Mouse (Mus musculus): ENCODE results near the gene Atp6v0e2. TPM values are rescaled to one million over a fixed set of nuclear protein-coding genes. Genes with fewer than 3 reads are reported as not detected.

The Atp6v0e2 gene
- total and polyA plus RNA-seq, 3 experiments, result 0.55 TPM; not detected in 2

- ATAC-seq (ENCODE audit: extremely low read depth, insufficient number of reproducible peaks, low FRiP score, poor library complexity, severe bottlenecking) (no peak), DNase-seq (ENCODE audit: low spot score) (no peak)
- H3K4me1 ChIP-seq (ENCODE audit: insufficient read depth, low read depth, low read length), result no peaks in the 10 kb centered on the region
- no peaks in the 10 kb centered on the region for H3K36me3 ChIP-seq (replicated peaks)
- TF ChIP-seq POLR2AphosphoS5 (IDR thresholded peaks at IDR 0.05; ENCODE audit: insufficient replicate concordance, low read depth, low read length), result no peak
- no peak for TF ChIP-seq TAL1 (conservative IDR thresholded peaks at IDR 0.05; ENCODE audit: low read depth, low read length)
- no peak for TF ChIP-seq GATA2 (IDR thresholded peaks at IDR 0.05; ENCODE audit: borderline replicate concordance, low read depth, low read length)
- no peak for TF ChIP-seq GATA1 (IDR thresholded peaks at IDR 0.05; ENCODE audit: borderline replicate concordance, low read length)
- TF ChIP-seq CTCF (IDR thresholded peaks at IDR 0.05; ENCODE audit: low read depth, low read length), result no peak
- H3K4me3 ChIP-seq (ENCODE audit: low read depth, low read length), result no peak overlapping the region
- H3K27me3 ChIP-seq (ENCODE audit: insufficient read depth, low read length), result peaks cover under 1% of the 10 kb centered on the region; the same call in 1 of the 2 replicates
- no peaks in the 10 kb centered on the region for H3K9me3 ChIP-seq (replicated peaks)
Measured at GRCm38 (mm10) chr6:48542631-48543030, 5.2 kb downstream of the Atp6v0e2 start.

GRCm38 (mm10) chr6:48545251-48545650 is 7.8 kb downstream of the Atp6v0e2 start:
- no peak for ATAC-seq (ENCODE audit: extremely low read depth, insufficient number of reproducible peaks, low FRiP score, poor library complexity, severe bottlenecking)
- DNase-seq (ENCODE audit: low spot score), result no peak
- H3K4me3 ChIP-seq (ENCODE audit: low read depth, low read length), result no peak overlapping the region
- H3K36me3 ChIP-seq (replicated peaks), result no peaks in the 10 kb centered on the region
- H3K4me1 ChIP-seq (ENCODE audit: insufficient read depth, low read depth, low read length), result no peaks in the 10 kb centered on the region
- no peaks in the 10 kb centered on the region for H3K9me3 ChIP-seq (replicated peaks)
- TF ChIP-seq POLR2AphosphoS5 (IDR thresholded peaks at IDR 0.05; ENCODE audit: insufficient replicate concordance, low read depth, low read length) (no peak), GATA2 (IDR thresholded peaks at IDR 0.05; ENCODE audit: borderline replicate concordance, low read depth, low read length) (no peak)
- no peaks in the 10 kb centered on the region for H3K27me3 ChIP-seq (ENCODE audit: insufficient read depth, low read length)

GRCm38 (mm10) chr6:48546271-48546670 is 8.9 kb downstream of the Atp6v0e2 start:
- no peaks in the 10 kb centered on the region for H3K36me3 ChIP-seq (replicated peaks)
- DNase-seq (ENCODE audit: low spot score), result no peak
- no peak for ATAC-seq (ENCODE audit: extremely low read depth, insufficient number of reproducible peaks, low FRiP score, poor library complexity, severe bottlenecking)
- H3K4me1 ChIP-seq (ENCODE audit: insufficient read depth, low read depth, low read length), result no peaks in the 10 kb centered on the region
- H3K9me3 ChIP-seq (replicated peaks), result no peaks in the 10 kb centered on the region
- H3K27me3 ChIP-seq (ENCODE audit: insufficient read depth, low read length), result no peaks in the 10 kb centered on the region
- H3K4me3 ChIP-seq (ENCODE audit: low read depth, low read length), result no peak overlapping the region
- TF ChIP-seq CTCF (IDR thresholded peaks at IDR 0.05; ENCODE audit: low read depth, low read length) (no peak), TAL1 (conservative IDR thresholded peaks at IDR 0.05; ENCODE audit: low read depth, low read length) (no peak), GATA2 (IDR thresholded peaks at IDR 0.05; ENCODE audit: borderline replicate concordance, low read depth, low read length) (no peak), POLR2AphosphoS5 (IDR thresholded peaks at IDR 0.05; ENCODE audit: insufficient replicate concordance, low read depth, low read length) (no peak), GATA1 (IDR thresholded peaks at IDR 0.05; ENCODE audit: borderline replicate concordance, low read length) (no peak)

- no peak for TF ChIP-seq TAL1 (conservative IDR thresholded peaks at IDR 0.05; ENCODE audit: low read depth, low read length)
- H3K27me3 ChIP-seq (ENCODE audit: insufficient read depth, low read length), result no peaks in the 10 kb centered on the region; the same call in 1 of the 2 replicates
Measured at GRCm38 (mm10) chr6:48546858-48547257, 9.4 kb downstream of the Atp6v0e2 start.

GRCm38 (mm10) chr6:48548314-48548713 is 10.9 kb downstream of the Atp6v0e2 start:
- no peak for ATAC-seq (ENCODE audit: extremely low read depth, insufficient number of reproducible peaks, low FRiP score, poor library complexity, severe bottlenecking)

More at GRCm38 (mm10) chr6:48546858-48547257, 9.4 kb downstream of the Atp6v0e2 start:
- Histone ChIP-seq H3K4me3 (ENCODE audit: low read depth, low read length) (no peak overlapping the region), H3K36me3 (replicated peaks) (no peaks in the 10 kb centered on the region), H3K9me3 (replicated peaks) (no peaks in the 10 kb centered on the region), H3K4me1 (ENCODE audit: insufficient read depth, low read depth, low read length) (no peaks in the 10 kb centered on the region)
- no peak for DNase-seq (ENCODE audit: low spot score)
- no peak for ATAC-seq (ENCODE audit: extremely low read depth, insufficient number of reproducible peaks, low FRiP score, poor library complexity, severe bottlenecking)

GRCm38 (mm10) chr6:48552918-48553317 is 15.5 kb downstream of the Atp6v0e2 start:
- Histone ChIP-seq H3K9me3 (replicated peaks) (no peaks in the 10 kb centered on the region), H3K4me3 (ENCODE audit: low read depth, low read length) (no peak overlapping the region), H3K36me3 (replicated peaks) (no peaks in the 10 kb centered on the region), H3K27me3 (ENCODE audit: insufficient read depth, low read length) (peaks cover 3% of the 10 kb centered on the region; the same call in 1 of the 2 replicates), H3K4me1 (ENCODE audit: insufficient read depth, low read depth, low read length) (no peaks in the 10 kb centered on the region)
- no peak for TF ChIP-seq GATA1 (IDR thresholded peaks at IDR 0.05; ENCODE audit: borderline replicate concordance, low read length)
- TF ChIP-seq GATA2 (IDR thresholded peaks at IDR 0.05; ENCODE audit: borderline replicate concordance, low read depth, low read length), result no peak
- no peak for TF ChIP-seq POLR2AphosphoS5 (IDR thresholded peaks at IDR 0.05; ENCODE audit: insufficient replicate concordance, low read depth, low read length)
- TF ChIP-seq CTCF (IDR thresholded peaks at IDR 0.05; ENCODE audit: low read depth, low read length), result no peak
- no peak for TF ChIP-seq TAL1 (conservative IDR thresholded peaks at IDR 0.05; ENCODE audit: low read depth, low read length)
- no peak for DNase-seq (ENCODE audit: low spot score)
- no peak for ATAC-seq (ENCODE audit: extremely low read depth, insufficient number of reproducible peaks, low FRiP score, poor library complexity, severe bottlenecking)

More at GRCm38 (mm10) chr6:48548314-48548713, 10.9 kb downstream of the Atp6v0e2 start:
- TF ChIP-seq GATA1 (IDR thresholded peaks at IDR 0.05; ENCODE audit: borderline replicate concordance, low read length), result no peak
- H3K4me1 ChIP-seq (ENCODE audit: insufficient read depth, low read depth, low read length), result no peaks in the 10 kb centered on the region
- H3K27me3 ChIP-seq (ENCODE audit: insufficient read depth, low read length), result no peaks in the 10 kb centered on the region; the same call in 1 of the 2 replicates
- no peak for DNase-seq (ENCODE audit: low spot score)
- no peaks in the 10 kb centered on the region for H3K9me3 ChIP-seq (replicated peaks)
- no peak overlapping the region for H3K4me3 ChIP-seq (ENCODE audit: low read depth, low read length)
- H3K36me3 ChIP-seq (replicated peaks), result no peaks in the 10 kb centered on the region

GRCm38 (mm10) chr6:48553819-48554218 is 16.4 kb downstream of the Atp6v0e2 start:
- no peaks in the 10 kb centered on the region for H3K4me1 ChIP-seq (ENCODE audit: insufficient read depth, low read depth, low read length)
- TF ChIP-seq GATA2 (IDR thresholded peaks at IDR 0.05; ENCODE audit: borderline replicate concordance, low read depth, low read length) (no peak), TAL1 (conservative IDR thresholded peaks at IDR 0.05; ENCODE audit: low read depth, low read length) (no peak), CTCF (IDR thresholded peaks at IDR 0.05; ENCODE audit: low read depth, low read length) (no peak), GATA1 (IDR thresholded peaks at IDR 0.05; ENCODE audit: borderline replicate concordance, low read length) (no peak), POLR2AphosphoS5 (IDR thresholded peaks at IDR 0.05; ENCODE audit: insufficient replicate concordance, low read depth, low read length) (no peak)
- H3K4me3 ChIP-seq (ENCODE audit: low read depth, low read length), result no peak overlapping the region
- H3K27me3 ChIP-seq (ENCODE audit: insufficient read depth, low read length), result peaks cover 3% of the 10 kb centered on the region; the same call in 1 of the 2 replicates
- ATAC-seq (ENCODE audit: extremely low read depth, insufficient number of reproducible peaks, low FRiP score, poor library complexity, severe bottlenecking) (no peak), DNase-seq (ENCODE audit: low spot score) (no peak)
- H3K36me3 ChIP-seq (replicated peaks), result no peaks in the 10 kb centered on the region
- H3K9me3 ChIP-seq (replicated peaks), result no peaks in the 10 kb centered on the region
